8 mouse cellular contexts compared by ENCODE assay signal in genomic region chr10:93391296-93391695, GRCm38 (mm10).
DNase-seq lines count a peak whose midpoint lies in the region; ATAC-seq lines count a peak whose summit lies in the region.

No protein-coding gene starts in this region.

- 0 out of 2 replicates have a peak, but pooled peaks have one; percentile 47 for ATAC-seq in heart, embryonic 15.5 days (replicated peaks; ENCODE audit: insufficient number of reproducible peaks, insufficient read depth, low FRiP score, low read depth)
- peak; percentile 49 for ATAC-seq in liver, embryonic 11.5 days (replicated peaks; ENCODE audit: low FRiP score)
- ATAC-seq in inflammation-experienced regulatory T-cells, adult 6 months, result no peak

- no peaks in the 10 kb centered on the region for H3K4me1 ChIP-seq in heart, embryonic 15.5 days (replicated peaks)
- no peaks in the 10 kb centered on the region for H3K4me1 ChIP-seq in liver, embryonic 11.5 days (replicated peaks; ENCODE audit: control insufficient read depth, insufficient read depth, low read length)

- no peaks in the 10 kb centered on the region for H3K36me3 ChIP-seq in heart, embryonic 15.5 days
- H3K36me3 ChIP-seq in liver, embryonic 11.5 days (ENCODE audit: control insufficient read depth, insufficient read depth, low read length), result no peaks in the 10 kb centered on the region

- peak; percentile 10 for DNase-seq in CD4-positive helper T cell, adult 2 months (ENCODE audit: low read depth, low spot score)
- peak; percentile 62 for DNase-seq in ZHBTc4 (ENCODE audit: low read depth, low spot score)
- DNase-seq in liver, embryonic 11.5 days (ENCODE audit: low spot score), result no peak
- DNase-seq in cerebellum, adult 18-20 months, result no peak
- no peak for DNase-seq in gastrocnemius, postnatal 25 days
- DNase-seq in urinary bladder, postnatal 36 days (ENCODE audit: low spot score in 2 of 2), result no peak

- H3K27ac ChIP-seq in heart, embryonic 15.5 days, result peak overlapping the region; percentile 66
- H3K27ac ChIP-seq in liver, embryonic 11.5 days (ENCODE audit: low read depth, low read length), result no peak overlapping the region

- no peaks in the 10 kb centered on the region for H3K9me3 ChIP-seq in heart, embryonic 15.5 days (replicated peaks)
- H3K9me3 ChIP-seq in liver, embryonic 11.5 days (ENCODE audit: control insufficient read depth, low read length), result no peaks in the 10 kb centered on the region

- no peak overlapping the region for H3K4me2 ChIP-seq in heart, embryonic 15.5 days
- H3K4me2 ChIP-seq in liver, embryonic 11.5 days, result no peak overlapping the region

- H3K9ac ChIP-seq in heart, embryonic 15.5 days, result no peak overlapping the region
- no peak overlapping the region for H3K9ac ChIP-seq in liver, embryonic 11.5 days (ENCODE audit: low read depth, low read length)

- H3K4me3 ChIP-seq in heart, embryonic 15.5 days, result no peak overlapping the region
- no peak overlapping the region for H3K4me3 ChIP-seq in liver, embryonic 11.5 days (ENCODE audit: low read depth, low read length)

- no peaks in the 10 kb centered on the region for H3K27me3 ChIP-seq in heart, embryonic 15.5 days
- H3K27me3 ChIP-seq in liver, embryonic 11.5 days (replicated peaks; ENCODE audit: control insufficient read depth, insufficient read depth, low read length), result no peaks in the 10 kb centered on the region

- 51% methylated on average over 5 of the region's 5 CpGs for WGBS in heart, embryonic 15.5 days
- WGBS in liver, embryonic 11.5 days, result 49% methylated on average over 5 of the region's 5 CpGs

Comparison
In these comparisons a context has a peak if more than half of its experiments do, and no peak if none do; other contexts are left out.
1. DNase-seq: peak in CD4-positive helper T cell, adult 2 months (single experiment) and ZHBTc4 (single experiment); none in liver, embryonic 11.5 days (single experiment), cerebellum, adult 18-20 months (0 of 2), gastrocnemius, postnatal 25 days (single experiment) and urinary bladder, postnatal 36 days (0 of 2).